Mouse (Mus musculus) intestine, embryonic 16.5 days (tissue): ENCODE data around the gene a. TPM values are rescaled to one million over a fixed set of nuclear protein-coding genes. Genes with fewer than 3 reads are reported as not detected.
"Not testable (repeated sequence)": the region's sequence is repeated elsewhere in the genome, so short reads cannot be mapped to it uniquely, and the experiment has no call there.

Source experiments
- ATAC-seq: fragments of 200-750 bp; cut with Nextera tagmentation; 2 replicates; pipeline ENCODE4 v1.8.0; 2017; ENCODE audit warnings: moderate TSS enrichment, moderate library complexity
- H3K27ac ChIP-seq: fragments of 300-500 bp; sonication (generic); 2 replicates; pipeline ENCODE4 v1.5.1; 2014; ENCODE audit warnings: mild to moderate bottlenecking, low read length
- H3K27me3 ChIP-seq: fragments of 300-500 bp; sonication (generic); replicated peaks from 2 replicates; pipeline ENCODE4 v1.6.1; 2014; ENCODE audit warnings: low read length, control low read depth, mixed read lengths; ENCODE audit not compliant: control insufficient read depth, insufficient read depth
- H3K36me3 ChIP-seq: fragments of 300-500 bp; sonication (generic); 2 replicates; pipeline ENCODE4 v1.6.1; 2014; ENCODE audit warnings: low read length, control low read depth; ENCODE audit not compliant: control insufficient read depth, insufficient read depth
- H3K4me1 ChIP-seq: fragments of 300-500 bp; sonication (generic); 2 replicates; pipeline ENCODE4 v1.6.1; 2014; ENCODE audit warnings: low read length, control low read depth, mixed read lengths; ENCODE audit not compliant: control insufficient read depth, insufficient read depth
- H3K4me2 ChIP-seq: fragments of 300-500 bp; sonication (generic); 2 replicates; pipeline ENCODE4 v1.6.1; 2014; ENCODE audit warnings: low read depth, low read length, control low read depth
- H3K4me3 ChIP-seq: fragments of 300-500 bp; sonication (generic); 2 replicates; pipeline ENCODE4 v1.5.1; 2014; ENCODE audit warnings: mild to moderate bottlenecking, low read length
- H3K9ac ChIP-seq: fragments of 300-500 bp; sonication (generic); 2 replicates; pipeline ENCODE4 v1.6.1; 2014; ENCODE audit warnings: low read depth, low read length
- H3K9me3 ChIP-seq: fragments of 300-500 bp; sonication (generic); 2 replicates; pipeline ENCODE4 v1.6.1; 2016; ENCODE audit warnings: low read length, control low read depth; ENCODE audit not compliant: control insufficient read depth
- WGBS: fragments of 180-500 bp; shearing (Covaris S2); extraction: QIAGEN DNeasy Blood & Tissue Kit; methylation state at CpG from one replicate; pipeline ENCODE4 v1.1.7; 2014; 5-methylcytosine and 5-hydroxymethylcytosine counted together
- polyA plus RNA-seq: library from polyadenylated mRNA; unstranded; fragments of >200 nt; fragmentation: Nextera tagmentation; extraction: Ambion mirVana; gene quantifications from 2 replicates; pipeline ENCODE4 v1.2.1, GENCODE M21; 2015

Gene a
- polyA plus RNA-seq, 1 experiment from 2014 or later, result not detected

GRCm38 (mm10) chr2:154902111-154902510 lies 110.9 kb downstream of the a start:
- H3K27ac ChIP-seq, result no peak overlapping the region
- H3K27me3 ChIP-seq, result no peaks in the 10 kb centered on the region
- H3K4me2 ChIP-seq, result no peak overlapping the region
- no peaks in the 10 kb centered on the region for H3K9me3 ChIP-seq
- H3K36me3 ChIP-seq, result no peaks in the 10 kb centered on the region
- H3K4me1 ChIP-seq, result no peaks in the 10 kb centered on the region
- ATAC-seq, result no peak
- no peak overlapping the region for H3K4me3 ChIP-seq
- WGBS, result 82% methylated on average over 3 of the region's 3 CpGs
- no peak overlapping the region for H3K9ac ChIP-seq

GRCm38 (mm10) chr2:154905796-154906195 lies 114.6 kb downstream of the a start:
- H3K27me3 ChIP-seq, result no peaks in the 10 kb centered on the region
- ATAC-seq, result no peak
- 51% methylated on average over 2 of the region's 2 CpGs for WGBS

GRCm38 (mm10) chr2:154908223-154908622 lies 117.0 kb downstream of the a start:
- H3K9ac ChIP-seq, H3K4me3 ChIP-seq, ATAC-seq, H3K27me3 ChIP-seq, H3K9me3 ChIP-seq, H3K27ac ChIP-seq, H3K4me2 ChIP-seq, H3K36me3 ChIP-seq, H3K4me1 ChIP-seq: not testable (repeated sequence)
- WGBS, result 47% methylated on average over 2 of the region's 2 CpGs

More at GRCm38 (mm10) chr2:154905796-154906195, 114.6 kb downstream of the a start:
- no peak overlapping the region for H3K27ac ChIP-seq
- H3K36me3 ChIP-seq, result no peaks in the 10 kb centered on the region
- H3K4me3 ChIP-seq, result no peak overlapping the region
- H3K9ac ChIP-seq, result no peak overlapping the region
- no peak overlapping the region for H3K4me2 ChIP-seq
- no peaks in the 10 kb centered on the region for H3K4me1 ChIP-seq
- no peaks in the 10 kb centered on the region for H3K9me3 ChIP-seq

GRCm38 (mm10) chr2:154909789-154910188 lies 118.6 kb downstream of the a start:
- no peak for ATAC-seq
- Histone ChIP-seq H3K27ac (no peak overlapping the region), H3K4me1 (no peaks in the 10 kb centered on the region), H3K36me3 (no peaks in the 10 kb centered on the region), H3K9ac (no peak overlapping the region), H3K27me3 (no peaks in the 10 kb centered on the region), H3K9me3 (no peaks in the 10 kb centered on the region), H3K4me2 (no peak overlapping the region), H3K4me3 (no peak overlapping the region)
- WGBS, result 82% methylated on average over 6 of the region's 6 CpGs

- H3K27ac ChIP-seq, result no peak overlapping the region
- no peaks in the 10 kb centered on the region for H3K36me3 ChIP-seq
- H3K9ac ChIP-seq, result no peak overlapping the region
- no peak overlapping the region for H3K4me2 ChIP-seq
- H3K4me3 ChIP-seq, result no peak overlapping the region
- 73% methylated on average over 12 of the region's 12 CpGs for WGBS
- ATAC-seq, result no peak
- 0 out of 2 replicates have a peak, but pooled peaks cover 2% of the 10 kb centered on the region for H3K4me1 ChIP-seq
- no peaks in the 10 kb centered on the region for H3K27me3 ChIP-seq
- no peaks in the 10 kb centered on the region for H3K9me3 ChIP-seq
Observed at GRCm38 (mm10) chr2:154915922-154916541, 124.8 kb downstream of the a start.

- H3K9ac ChIP-seq, result no peak overlapping the region
- H3K36me3 ChIP-seq, result no peaks in the 10 kb centered on the region
- WGBS, result 28% methylated on average over 2 of the region's 2 CpGs
- 0 out of 2 replicates have a peak, but pooled peaks cover 2% of the 10 kb centered on the region for H3K4me1 ChIP-seq
- no peaks in the 10 kb centered on the region for H3K9me3 ChIP-seq
- H3K4me3 ChIP-seq, result no peak overlapping the region
- H3K27me3 ChIP-seq, result no peaks in the 10 kb centered on the region
- no peak for ATAC-seq
- no peak overlapping the region for H3K4me2 ChIP-seq
- no peak overlapping the region for H3K27ac ChIP-seq
Observed at GRCm38 (mm10) chr2:154916547-154916946, 125.3 kb downstream of the a start.

GRCm38 (mm10) chr2:154917866-154918641 lies 126.9 kb downstream of the a start:
- Histone ChIP-seq H3K9me3 (no peaks in the 10 kb centered on the region), H3K36me3 (no peaks in the 10 kb centered on the region), H3K4me1 (0 out of 2 replicates have a peak, but pooled peaks cover 2% of the 10 kb centered on the region), H3K9ac (no peak overlapping the region), H3K4me2 (no peak overlapping the region), H3K4me3 (no peak overlapping the region), H3K27me3 (no peaks in the 10 kb centered on the region), H3K27ac (no peak overlapping the region)
- 53% methylated on average over 13 of the region's 13 CpGs for WGBS
- peak; percentile 65 for ATAC-seq

- Histone ChIP-seq H3K36me3 (no peaks in the 10 kb centered on the region), H3K27me3 (no peaks in the 10 kb centered on the region), H3K4me1 (0 out of 2 replicates have a peak, but pooled peaks cover 2% of the 10 kb centered on the region), H3K27ac (no peak overlapping the region), H3K9me3 (no peaks in the 10 kb centered on the region), H3K9ac (no peak overlapping the region), H3K4me3 (no peak overlapping the region), H3K4me2 (no peak overlapping the region)
- 79% methylated on average over 7 of the region's 7 CpGs for WGBS
- ATAC-seq, result no peak
Observed at GRCm38 (mm10) chr2:154920896-154921295, 129.7 kb downstream of the a start.

GRCm38 (mm10) chr2:154922134-154922533 lies 130.9 kb downstream of the a start:
- H3K27ac ChIP-seq, H3K9me3 ChIP-seq, H3K36me3 ChIP-seq, H3K9ac ChIP-seq, H3K4me2 ChIP-seq, H3K27me3 ChIP-seq, H3K4me3 ChIP-seq, H3K4me1 ChIP-seq: not testable (repeated sequence)
- peak; percentile 67 for ATAC-seq
- no CpG with 5 or more reads among the region's 4 CpGs for WGBS
